Mouse (Mus musculus) CH12.LX (cell line): Measurements from ENCODE around the gene Nudt6. TPM values are rescaled to one million over a fixed set of nuclear protein-coding genes. Genes with fewer than 3 reads are reported as not detected.

Source experiments
- DNase-seq: peaks from one replicate; pipeline ENCODE4 v3.0.0-alpha.2; 2013; ENCODE audit errors: extremely low read depth
- H3K27ac ChIP-seq: 2 replicates; pipeline ENCODE4 v1.5.1; 2012; ENCODE audit warnings: low read depth, mild to moderate bottlenecking, control low read depth, moderate library complexity; ENCODE audit not compliant: insufficient read depth
- H3K27me3 ChIP-seq: replicated peaks from 2 replicates; pipeline ENCODE3; 2012; ENCODE audit warnings: inconsistent platforms
- H3K36me3 ChIP-seq, 2 experiments: replicated peaks in 1 of 2; 2 replicates each; pipeline versions ENCODE3 to v1.6.1; 2012; ENCODE audit warnings: inconsistent platforms in 1 of 2, low read length in 1 of 2, mild to moderate bottlenecking in 1 of 2, mixed read lengths in 1 of 2, moderate library complexity in 1 of 2; ENCODE audit not compliant: control insufficient read depth in 1 of 2, insufficient read depth in 1 of 2
- H3K4me1 ChIP-seq, 2 experiments: 2 replicates each; pipeline ENCODE4 v1.6.1; 2012; ENCODE audit warnings: inconsistent platforms in 1 of 2, moderate library complexity in 1 of 2; ENCODE audit not compliant: insufficient read depth in 2 of 2, control insufficient read depth in 1 of 2
- H3K4me2 ChIP-seq: 2 replicates; pipeline ENCODE4 v1.6.1; 2012; ENCODE audit warnings: low read depth, mild to moderate bottlenecking, control low read depth; ENCODE audit not compliant: poor library complexity, insufficient read depth, severe bottlenecking
- H3K4me3 ChIP-seq, 3 experiments: fragments of 150-350 bp in 1 of 3; sonication (generic) in 1 of 3; replicated peaks in 1 of 3; 2 replicates each; pipeline versions ENCODE3 to v1.5.1; 2011 to 2012; ENCODE audit warnings: low read depth in 2 of 3, low read length in 2 of 3, mild to moderate bottlenecking in 2 of 3, moderate library complexity in 2 of 3, control low read depth in 1 of 3, improper control_type of control experiment in 1 of 3, inconsistent platforms in 1 of 3, mixed read lengths in 1 of 3; ENCODE audit not compliant: poor library complexity in 1 of 3
- H3K79me2 ChIP-seq: replicated peaks from 2 replicates; pipeline ENCODE4 v1.6.1; 2012; ENCODE audit warnings: mild to moderate bottlenecking, moderate library complexity; ENCODE audit not compliant: control insufficient read depth, poor library complexity, insufficient read depth, severe bottlenecking; ENCODE audit errors: extremely low read depth
- H3K9ac ChIP-seq: 2 replicates; pipeline ENCODE4 v1.6.1; 2012; ENCODE audit warnings: low read depth, mild to moderate bottlenecking, control low read depth, moderate library complexity; ENCODE audit not compliant: insufficient read depth
- H3K9me3 ChIP-seq: replicated peaks from 2 replicates; pipeline ENCODE3; 2012; ENCODE audit warnings: low read length, inconsistent platforms, mixed read lengths
- CHD2 ChIP-seq: IDR thresholded peaks from 2 replicates; pipeline ENCODE4 v1.6.1; 2011; ENCODE audit warnings: low read length, improper control_type of control experiment
- CTCF ChIP-seq, 2 experiments: IDR thresholded peaks in 1 of 2; conservative IDR thresholded peaks in 1 of 2; 2 replicates each; pipeline ENCODE4 v1.5.1; 2011 to 2012; ENCODE audit warnings: low read depth in 2 of 2, low read length in 2 of 2, improper control_type of control experiment in 1 of 2, inconsistent platforms in 1 of 2, mild to moderate bottlenecking in 1 of 2, moderate library complexity in 1 of 2
- EP300 ChIP-seq: IDR thresholded peaks from 2 replicates; pipeline ENCODE4 v1.6.1; 2011; ENCODE audit warnings: low read length, improper control_type of control experiment
- ETS1 ChIP-seq: conservative IDR thresholded peaks from 2 replicates; pipeline ENCODE4 v1.6.1; 2012; ENCODE audit warnings: low read depth, mild to moderate bottlenecking, inconsistent platforms, low read length, improper control_type of control experiment, moderate library complexity
- HCFC1 ChIP-seq: IDR thresholded peaks from 2 replicates; pipeline ENCODE4 v1.6.1; 2012; ENCODE audit warnings: low read depth, mild to moderate bottlenecking, inconsistent platforms, low read length, improper control_type of control experiment
- IRF4 ChIP-seq: IDR thresholded peaks from 2 replicates; pipeline ENCODE4 v1.6.1; 2014; ENCODE audit warnings: low read depth, mild to moderate bottlenecking, inconsistent platforms, low read length, improper control_type of control experiment
- JUN ChIP-seq: IDR thresholded peaks from 2 replicates; pipeline ENCODE4 v1.6.1; 2011; ENCODE audit warnings: low read depth, mild to moderate bottlenecking, low read length, improper control_type of control experiment, moderate library complexity; ENCODE audit not compliant: insufficient read depth
- MAX ChIP-seq: IDR thresholded peaks from 2 replicates; pipeline ENCODE4 v1.6.1; 2011; ENCODE audit warnings: low read length, improper control_type of control experiment
- SMC3 ChIP-seq: IDR thresholded peaks from 2 replicates; pipeline ENCODE4 v1.6.1; 2011; ENCODE audit warnings: low read depth, low read length, improper control_type of control experiment
- TCF12 ChIP-seq: IDR thresholded peaks from 2 replicates; pipeline ENCODE4 v1.6.1; 2014; ENCODE audit warnings: low read depth, mild to moderate bottlenecking, inconsistent platforms, low read length, improper control_type of control experiment
- USF1 ChIP-seq: IDR thresholded peaks from 2 replicates; pipeline ENCODE4 v1.6.1; 2014; ENCODE audit warnings: low read depth, mild to moderate bottlenecking, inconsistent platforms, low read length, improper control_type of control experiment
- ZC3H11A ChIP-seq: IDR thresholded peaks from 2 replicates; pipeline ENCODE4 v1.6.1; 2012; ENCODE audit warnings: low read depth, mild to moderate bottlenecking, inconsistent platforms, low read length, improper control_type of control experiment
- ZMIZ1 ChIP-seq: IDR thresholded peaks from 2 replicates; pipeline ENCODE4 v1.6.1; 2012; ENCODE audit warnings: low read depth, mild to moderate bottlenecking, inconsistent platforms, low read length, improper control_type of control experiment
- dilution Hi-C: fragments of 300-500 bp; cut with MboI; formaldehyde crosslinking; loops from 2 replicates; pipeline ENCODE4 v1.14.3; 2020; ENCODE audit warnings: low sequenced_read_pairs; ENCODE audit not compliant: extremely low pct_unique_long_range_greater_than_20kb, extremely low pct_ligation_motif_present
- in situ Hi-C: fragments of 300-500 bp; cut with MboI; formaldehyde crosslinking; loops from 3 replicates; pipeline ENCODE4 v1.14.3; 2019; ENCODE audit warnings: low sequenced_read_pairs, low pct_ligation_motif_present, low pct_unique_long_range_greater_than_20kb, mixed read lengths
- polyA plus RNA-seq: library from polyadenylated mRNA; unstranded; fragments of >175 nt; gene quantifications from 2 replicates; pipeline ENCODE4 v1.2.1, GENCODE M21; 2012; ENCODE audit warnings: low read depth; ENCODE audit not compliant: insufficient read length
- total RNA-seq, 2 experiments: library from RNA; depleted of rRNA; stranded (reverse); fragments of 300-350 nt in 1 of 2; fragments of >200 nt in 1 of 2; gene quantifications; 2 replicates each; pipeline ENCODE4 v1.2.3; 2012 to 2014

The Nudt6 gene
- total and polyA plus RNA-seq, 3 experiments: 6.0 to 9.6 (median 9.4) TPM

DNA sequence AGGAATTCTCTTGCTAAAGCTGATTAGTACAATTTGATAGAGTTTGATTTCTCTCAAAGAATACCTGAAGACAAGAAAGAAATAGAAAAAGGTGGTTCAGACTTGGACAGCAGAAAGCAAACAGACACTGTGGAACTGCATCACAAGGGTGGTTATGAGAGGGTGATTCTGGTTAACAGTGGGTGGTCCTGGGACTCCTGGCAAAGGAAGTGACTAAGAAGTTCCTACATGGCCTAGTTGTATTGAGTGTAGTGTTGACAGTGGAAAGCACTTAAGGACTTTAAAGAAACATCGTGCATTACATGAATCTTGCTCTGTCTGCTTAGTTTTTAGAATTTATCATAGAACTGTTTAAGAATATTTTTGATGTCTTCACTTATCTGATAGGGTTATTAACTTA is 36.0 kb upstream of the Nudt6 start:
- H3K79me2 ChIP-seq: no peaks in the 10 kb centered on the region; the same call in 1 of the 2 replicates
- H3K36me3 ChIP-seq: peaks cover 2 to 36% of the 10 kb centered on the region in 2 experiments
- no peak overlapping the region for H3K4me2 ChIP-seq
- TF ChIP-seq ZMIZ1 (no peak), EP300 (0 out of 2 replicates have a peak, but pooled peaks have one; percentile 17), HCFC1 (no peak), ETS1 (0 out of 2 replicates have a peak, but pooled peaks have one; percentile 9), JUN (0 out of 2 replicates have a peak, but pooled peaks have one; percentile 8), CTCF (conservative IDR thresholded peaks at IDR 0.05 in 1 of 2, IDR thresholded peaks at IDR 0.05 in 1 of 2; ENCODE audit: low read depth in 2 of 2, low read length in 2 of 2) (no peak)
- TF ChIP-seq, all 38 proteins: peak for 3
- Histone ChIP-seq H3K27ac (no peak overlapping the region), H3K9me3 (no peaks in the 10 kb centered on the region), H3K9ac (no peak overlapping the region), H3K4me3 (no peak overlapping the region), H3K4me1 (peaks cover 0 to 6% of the 10 kb centered on the region in 2 experiments; a peak in 1 of 4 replicates), H3K27me3 (no peaks in the 10 kb centered on the region)
- DNase-seq: peak; percentile 58
- in situ Hi-C loops (no loop called here), dilution Hi-C loops (no loop called here)

GRCm38 (mm10) chr3:37443409-37443808 is 23.4 kb upstream of the Nudt6 start:
- in situ Hi-C loops (no loop called here), dilution Hi-C loops (no loop called here)
- Histone ChIP-seq H3K27me3 (no peaks in the 10 kb centered on the region), H3K36me3 (peaks cover 14 to 50% of the 10 kb centered on the region in 2 experiments), H3K9me3 (no peaks in the 10 kb centered on the region), H3K79me2 (no peaks in the 10 kb centered on the region), H3K9ac (no peak overlapping the region), H3K4me2 (no peak overlapping the region), H3K27ac (no peak overlapping the region), H3K4me3 (no peak overlapping the region), H3K4me1 (no peaks in the 10 kb centered on the region)
- no peak for TF ChIP-seq EP300
- TF ChIP-seq MAX: no peak
- TF ChIP-seq CHD2: no peak
- TF ChIP-seq HCFC1: no peak
- TF ChIP-seq ZC3H11A: no peak
- no peak for TF ChIP-seq SMC3
- TF ChIP-seq IRF4: no peak
- TF ChIP-seq USF1: no peak
- DNase-seq: no peak

- Histone ChIP-seq H3K27ac (no peak overlapping the region), H3K9me3 (no peaks in the 10 kb centered on the region), H3K79me2 (no peaks in the 10 kb centered on the region), H3K9ac (no peak overlapping the region), H3K27me3 (no peaks in the 10 kb centered on the region), H3K4me3 (no peak overlapping the region), H3K4me2 (no peak overlapping the region), H3K36me3 (peaks cover 10 to 59% of the 10 kb centered on the region in 2 experiments), H3K4me1 (peaks cover 0 to 7% of the 10 kb centered on the region in 2 experiments; a peak in 2 of 4 replicates)
- TF ChIP-seq TCF12: no peak
- dilution Hi-C loops: no loop called here
- in situ Hi-C loops: no loop called here
- DNase-seq: no peak
These were observed 19.8 kb upstream of the Nudt6 start for GRCm38 (mm10) chr3:37439770-37440169.
